Comparison of ENCODE assay signal across 13 mouse cellular contexts in the genomic region with DNA sequence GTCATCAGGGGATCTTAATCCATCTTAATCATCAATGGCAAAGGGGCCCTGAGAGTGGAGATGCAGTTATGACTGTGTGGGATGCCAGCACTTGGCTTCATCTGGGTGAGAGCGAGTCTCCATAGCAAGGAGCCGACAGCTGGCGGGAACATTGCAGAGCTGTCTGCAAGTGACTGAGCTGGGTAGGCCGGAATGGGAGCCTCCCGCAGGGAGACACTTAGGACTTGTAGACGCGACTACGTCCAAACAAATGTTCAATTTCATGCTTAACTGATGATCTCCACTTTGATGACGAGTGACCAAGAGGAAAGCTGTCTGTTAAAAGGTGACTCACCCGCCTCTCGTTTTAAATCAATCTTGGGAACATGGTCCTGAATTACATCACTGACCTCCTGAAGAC. TPM values are rescaled to one million over a fixed set of nuclear protein-coding genes. Genes with fewer than 3 reads are reported as not detected.
A peak's percentile ranks its signal among the peaks of the same experiment; 100 is the strongest.
DNase-seq lines count a peak whose midpoint lies in the region; ATAC-seq and TF ChIP-seq lines count a peak whose summit lies in the region.
"Had no signal": no experiment of that assay in that cellular context is flagged by ENCODE, and none has a peak within 500 bp of the region (broad histone marks: within the 10 kb centered on the region; RNA-seq: fewer than 3 reads in every experiment).

No protein-coding gene starts in this region.

- 59% methylated on average over 11 of the region's 11 CpGs for WGBS in embryonic facial prominence, embryonic 14.5 days
- WGBS in embryonic facial prominence, embryonic 10.5 days: 75% methylated on average over 11 of the region's 11 CpGs
- 58% methylated on average over 11 of the region's 11 CpGs for WGBS in lung, postnatal 0 days
- 62% methylated on average over 11 of the region's 11 CpGs for WGBS in forebrain, embryonic 16.5 days

- no peaks in the 10 kb centered on the region for H3K36me3 ChIP-seq in embryonic facial prominence, embryonic 14.5 days (ENCODE audit: control insufficient read depth, insufficient read depth, low read length)
- H3K36me3 ChIP-seq in embryonic facial prominence, embryonic 10.5 days (replicated peaks): no peaks in the 10 kb centered on the region
- H3K36me3 ChIP-seq in lung, postnatal 0 days (ENCODE audit: insufficient read depth, low read length): no peaks in the 10 kb centered on the region
- H3K36me3 ChIP-seq in forebrain, embryonic 16.5 days (ENCODE audit: control insufficient read depth, insufficient read depth): no peaks in the 10 kb centered on the region
- H3K36me3 ChIP-seq: liver, embryonic 15.5 days had no signal

- H3K4me3 ChIP-seq in embryonic facial prominence, embryonic 14.5 days (ENCODE audit: low read depth, low read length): no peak overlapping the region
- no peak overlapping the region for H3K4me3 ChIP-seq in embryonic facial prominence, embryonic 10.5 days
- no peak overlapping the region for H3K4me3 ChIP-seq in lung, postnatal 0 days (ENCODE audit: low read depth, low read length)
- H3K4me3 ChIP-seq in forebrain, embryonic 16.5 days (replicated peaks; ENCODE audit: low read length): no peak overlapping the region
- H3K4me3 ChIP-seq: liver, embryonic 15.5 days had no signal

- no peak overlapping the region for H3K4me2 ChIP-seq in embryonic facial prominence, embryonic 14.5 days (ENCODE audit: low read depth, low read length)
- H3K4me2 ChIP-seq in lung, postnatal 0 days (replicated peaks; ENCODE audit: low read depth, low read length): no peak overlapping the region
- H3K4me2 ChIP-seq in forebrain, embryonic 16.5 days (ENCODE audit: low read length): no peak overlapping the region
- H3K4me2 ChIP-seq: hindbrain, embryonic 14.5 days; liver, embryonic 15.5 days had no signal

- peak; percentile 68 for DNase-seq in embryonic facial prominence, embryonic 14.5 days (ENCODE audit: low spot score)
- DNase-seq in embryonic facial prominence, embryonic 10.5 days (ENCODE audit: low spot score): no peak
- DNase-seq in lung, postnatal 0 days (ENCODE audit: low spot score): peak; percentile 59
- DNase-seq in lung, postnatal 36 days: no peak
- peak; percentile 65 for DNase-seq in fibroblast of lung, adult 2 months (ENCODE audit: low read depth)
- DNase-seq in retina, postnatal 1 day: peak; percentile 15
- DNase-seq in B cell, adult 2 months: no peak
- DNase-seq: cerebellum, adult 9-10 months; kidney, adult 2 months had no signal

- no peaks in the 10 kb centered on the region for H3K27me3 ChIP-seq in embryonic facial prominence, embryonic 14.5 days (replicated peaks; ENCODE audit: control insufficient read depth, insufficient read depth, low read length)
- H3K27me3 ChIP-seq in embryonic facial prominence, embryonic 10.5 days (replicated peaks; ENCODE audit: low read depth, poor library complexity, severe bottlenecking): peaks cover 3% of the 10 kb centered on the region
- no peaks in the 10 kb centered on the region for H3K27me3 ChIP-seq in lung, postnatal 0 days (replicated peaks; ENCODE audit: insufficient read depth, low read length)
- H3K27me3 ChIP-seq in forebrain, embryonic 16.5 days (replicated peaks; ENCODE audit: control insufficient read depth, insufficient read depth, low read length): no peaks in the 10 kb centered on the region
- H3K27me3 ChIP-seq: liver, embryonic 15.5 days had no signal

- H3K9ac ChIP-seq in embryonic facial prominence, embryonic 14.5 days (ENCODE audit: low read depth, low read length): no peak overlapping the region
- H3K9ac ChIP-seq in lung, postnatal 0 days (replicated peaks; ENCODE audit: low read depth): no peak overlapping the region
- no peak overlapping the region for H3K9ac ChIP-seq in forebrain, embryonic 16.5 days (replicated peaks; ENCODE audit: low read depth, low read length)
- H3K9ac ChIP-seq: hindbrain, embryonic 14.5 days; liver, embryonic 15.5 days had no signal

- no peak for TF ChIP-seq EP300 in lung, postnatal 0 days (IDR thresholded peaks at IDR 0.05)

- no peak for TF ChIP-seq CTCF in lung, postnatal 0 days (IDR thresholded peaks at IDR 0.05)

- H3K27ac ChIP-seq in embryonic facial prominence, embryonic 14.5 days (replicated peaks; ENCODE audit: low read depth, low read length): no peak overlapping the region
- no peak overlapping the region for H3K27ac ChIP-seq in embryonic facial prominence, embryonic 10.5 days (replicated peaks)
- H3K27ac ChIP-seq in lung, postnatal 0 days (ENCODE audit: low read length): no peak overlapping the region
- no peak overlapping the region for H3K27ac ChIP-seq in forebrain, embryonic 16.5 days (ENCODE audit: low read length)
- H3K27ac ChIP-seq: hindbrain, embryonic 14.5 days; liver, embryonic 15.5 days had no signal

- H3K4me1 ChIP-seq in embryonic facial prominence, embryonic 14.5 days (ENCODE audit: control insufficient read depth, insufficient read depth, low read length): peaks cover 11% of the 10 kb centered on the region
- peaks cover 23% of the 10 kb centered on the region for H3K4me1 ChIP-seq in embryonic facial prominence, embryonic 10.5 days
- H3K4me1 ChIP-seq in lung, postnatal 0 days (ENCODE audit: insufficient read depth, low read depth, low read length): peaks cover 5% of the 10 kb centered on the region; the same call in 1 of the 2 replicates
- no peaks in the 10 kb centered on the region for H3K4me1 ChIP-seq in forebrain, embryonic 16.5 days (replicated peaks; ENCODE audit: control insufficient read depth, insufficient read depth, low read length)

- peak; percentile 51; the same call in 1 of the 2 replicates for ATAC-seq in embryonic facial prominence, embryonic 14.5 days (ENCODE audit: low read depth)
- peak; percentile 74 for ATAC-seq in lung, postnatal 0 days
- ATAC-seq in forebrain, embryonic 16.5 days: no peak
- ATAC-seq: midbrain, embryonic 16.5 days had no signal

- no peaks in the 10 kb centered on the region for H3K9me3 ChIP-seq in embryonic facial prominence, embryonic 14.5 days (ENCODE audit: control insufficient read depth, low read length)
- no peaks in the 10 kb centered on the region for H3K9me3 ChIP-seq in embryonic facial prominence, embryonic 10.5 days
- H3K9me3 ChIP-seq in lung, postnatal 0 days (ENCODE audit: low read length): no peaks in the 10 kb centered on the region
- H3K9me3 ChIP-seq in forebrain, embryonic 16.5 days (ENCODE audit: control insufficient read depth, low read length): no peaks in the 10 kb centered on the region
- H3K9me3 ChIP-seq: liver, embryonic 15.5 days had no signal

RNA-seq across cellular contexts. Expression of gene Runx1, which starts 37.5 kb away (rescaled TPM):
- 13.7 and 13.9 TPM in 2 replicates for polyA plus RNA-seq in embryonic facial prominence, embryonic 14.5 days (2014; fragmentation: Nextera tagmentation; extraction: Ambion mirVana)
- polyA plus RNA-seq in embryonic facial prominence, embryonic 10.5 days (2016; fragmentation: Nextera tagmentation; extraction: Ambion mirVana): 3.0 and 3.1 TPM in 2 replicates
- polyA plus RNA-seq in lung, postnatal 0 days (2015; fragmentation: Nextera tagmentation; extraction: Ambion mirVana): 9.1 and 11.3 TPM in 2 replicates
- polyA plus RNA-seq in forebrain, embryonic 16.5 days (2015; fragmentation: Nextera tagmentation; extraction: Ambion mirVana): 0.48 and 0.52 TPM in 2 replicates

Comparison
In these comparisons a context has a peak if more than half of its experiments do, and no peak if none do; other contexts are left out.
1. DNase-seq: peak in embryonic facial prominence, embryonic 14.5 days (single experiment), lung, postnatal 0 days (single experiment), fibroblast of lung, adult 2 months (single experiment) and retina, postnatal 1 day (single experiment); none in embryonic facial prominence, embryonic 10.5 days (single experiment), lung, postnatal 36 days (single experiment) and B cell, adult 2 months (0 of 2).